Mouse (Mus musculus): ENCODE measurements around the gene Gm45208. TPM values are rescaled to one million over a fixed set of nuclear protein-coding genes. Genes with fewer than 3 reads are reported as not detected.
A peak's percentile ranks its signal among the peaks of the same experiment; 100 is the strongest.
"Not testable (repeated sequence)": the region's sequence is repeated elsewhere in the genome, so short reads cannot be mapped to it uniquely, and the experiment has no call there.

The Gm45208 gene
- total RNA-seq, 4 experiments from 2014 or later = 0.83 TPM; not detected in 3

GRCm38 (mm10) chrX:7727176-7727575 is 5.1 kb downstream of the Gm45208 start:
- DNase-seq (ENCODE audit: low spot score in 2 of 2) = no peak

- DNase-seq (ENCODE audit: low spot score in 2 of 2) = peak; percentile 57 to 66
These were observed 6.3 kb downstream of the Gm45208 start, which contains the start of gene Praf2 for GRCm38 (mm10) chrX:7728215-7728921. Praf2 (plus strand) TSS chrX:7728439.

- no peak for DNase-seq (ENCODE audit: low spot score in 2 of 2)
These were observed 6.8 kb downstream of the Gm45208 start for GRCm38 (mm10) chrX:7728922-7729265.

- DNase-seq (ENCODE audit: low spot score in 2 of 2) = peak; percentile 22 to 64
These were observed 11.6 kb downstream of the Gm45208 start for GRCm38 (mm10) chrX:7733571-7734156.

- no peak for DNase-seq (ENCODE audit: low spot score in 2 of 2)
These were observed 17.5 kb downstream of the Gm45208 start for GRCm38 (mm10) chrX:7739336-7740081.

GRCm38 (mm10) chrX:7740082-7740819 is 18.2 kb downstream of the Gm45208 start:
- DNase-seq (ENCODE audit: low spot score in 2 of 2) = no peak

- no peak for DNase-seq (ENCODE audit: low spot score in 2 of 2)
These were observed 19.1 kb downstream of the Gm45208 start for GRCm38 (mm10) chrX:7741103-7741502.

GRCm38 (mm10) chrX:7743470-7743869 is 21.4 kb downstream of the Gm45208 start:
- DNase-seq (ENCODE audit: low spot score in 2 of 2) = no peak

- no peak for DNase-seq (ENCODE audit: low spot score in 2 of 2)
These were observed 22.9 kb downstream of the Gm45208 start for GRCm38 (mm10) chrX:7744940-7745339.

GRCm38 (mm10) chrX:7745429-7745828 is 23.4 kb downstream of the Gm45208 start:
- no peak for DNase-seq (ENCODE audit: low spot score in 2 of 2)

GRCm38 (mm10) chrX:7750432-7751116 is 28.5 kb downstream of the Gm45208 start, which contains the start of gene Ccdc120:
Ccdc120 (minus strand) TSS chrX:7750905.
- DNase-seq (ENCODE audit: low spot score in 2 of 2) = peak in 1 of 2 experiments; percentile 42

- not testable (repeated sequence) for DNase-seq (ENCODE audit: low spot score in 2 of 2)
These were observed 31.6 kb downstream of the Gm45208 start for GRCm38 (mm10) chrX:7753627-7754026.

GRCm38 (mm10) chrX:7762137-7762920 is 40.3 kb downstream of the Gm45208 start, which contains the start of gene Tfe3:
Tfe3 (plus strand) TSS chrX:7762560.
- DNase-seq (ENCODE audit: low spot score in 2 of 2) = peak; percentile 84 to 92

GRCm38 (mm10) chrX:7762921-7763197 is 40.8 kb downstream of the Gm45208 start:
- DNase-seq (ENCODE audit: low spot score in 2 of 2) = no peak

- DNase-seq (ENCODE audit: low spot score in 2 of 2) = no peak
These were observed 41.8 kb downstream of the Gm45208 start for GRCm38 (mm10) chrX:7763631-7764393.

GRCm38 (mm10) chrX:7764657-7765280 is 42.7 kb downstream of the Gm45208 start:
- DNase-seq (ENCODE audit: low spot score in 2 of 2) = no peak

GRCm38 (mm10) chrX:7765281-7765670 is 43.2 kb downstream of the Gm45208 start:
- DNase-seq (ENCODE audit: low spot score in 2 of 2) = no peak

- DNase-seq (ENCODE audit: low spot score in 2 of 2) = peak in 1 of 2 experiments; percentile 30
These were observed 43.7 kb downstream of the Gm45208 start for GRCm38 (mm10) chrX:7765764-7766163.

Data from gastrocnemius, adult 8-10 months (tissue).